Mouse (Mus musculus): Measurements from ENCODE around the gene Il5. TPM values are rescaled to one million over a fixed set of nuclear protein-coding genes. Genes with fewer than 3 reads are reported as not detected.

Il5 gene
- not detected in 2 replicates for total RNA-seq (2017)

- no peak for ATAC-seq (ENCODE audit: extremely low read depth, insufficient number of reproducible peaks, low FRiP score, poor library complexity, severe bottlenecking)
These were observed at the start of gene Il5 for GRCm38 (mm10) chr11:53720715-53721114. Gene Il5 (plus strand): TSS chr11:53720794.

- no peak for ATAC-seq (ENCODE audit: extremely low read depth, insufficient number of reproducible peaks, low FRiP score, poor library complexity, severe bottlenecking)
These were observed 49.2 kb upstream of the Il5 start for GRCm38 (mm10) chr11:53671414-53671813.

DNA sequence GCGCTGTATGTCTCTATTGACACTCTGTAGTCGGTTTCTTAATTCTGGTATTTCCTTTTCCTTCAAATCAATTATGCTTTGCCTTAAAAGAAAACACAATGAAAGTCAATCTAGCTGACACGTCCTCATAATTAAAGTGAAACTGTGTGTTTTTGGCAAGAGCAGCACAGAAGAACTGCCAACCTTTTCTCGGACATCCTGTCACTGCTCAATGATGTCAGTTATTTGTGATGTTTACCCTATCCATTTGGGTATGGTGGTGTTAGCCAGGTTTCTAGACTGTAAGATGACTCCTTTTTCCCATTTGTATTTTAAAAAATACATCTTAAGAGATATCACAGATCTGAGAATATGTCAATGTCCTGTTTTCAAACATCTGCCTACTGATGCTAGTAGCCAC, 40.5 kb upstream of the Il5 start:
- ATAC-seq (ENCODE audit: extremely low read depth, insufficient number of reproducible peaks, low FRiP score, poor library complexity, severe bottlenecking): no peak

DNA sequence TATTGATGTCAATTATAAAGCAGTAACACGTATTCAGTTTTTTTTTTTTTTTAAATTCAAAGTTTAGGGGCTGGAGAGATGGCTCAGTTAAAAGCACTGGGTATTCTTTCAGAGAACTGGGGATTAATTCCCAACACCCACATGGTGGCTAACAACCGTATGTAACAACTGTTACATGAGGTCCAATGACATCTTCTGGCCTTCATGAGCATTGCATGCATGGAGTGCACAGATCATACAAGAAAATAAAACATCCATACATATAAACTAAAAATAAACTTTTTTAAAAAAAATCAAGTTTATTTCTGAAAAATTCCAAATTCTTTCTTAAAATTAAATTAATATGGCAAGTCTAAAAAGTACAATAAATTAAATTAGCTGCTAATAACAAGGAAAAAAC, 38.9 kb upstream of the Il5 start:
- no peak for ATAC-seq (ENCODE audit: extremely low read depth, insufficient number of reproducible peaks, low FRiP score, poor library complexity, severe bottlenecking)

GRCm38 (mm10) chr11:53682170-53682569, 38.4 kb upstream of the Il5 start:
- ATAC-seq (ENCODE audit: extremely low read depth, insufficient number of reproducible peaks, low FRiP score, poor library complexity, severe bottlenecking): no peak

DNA sequence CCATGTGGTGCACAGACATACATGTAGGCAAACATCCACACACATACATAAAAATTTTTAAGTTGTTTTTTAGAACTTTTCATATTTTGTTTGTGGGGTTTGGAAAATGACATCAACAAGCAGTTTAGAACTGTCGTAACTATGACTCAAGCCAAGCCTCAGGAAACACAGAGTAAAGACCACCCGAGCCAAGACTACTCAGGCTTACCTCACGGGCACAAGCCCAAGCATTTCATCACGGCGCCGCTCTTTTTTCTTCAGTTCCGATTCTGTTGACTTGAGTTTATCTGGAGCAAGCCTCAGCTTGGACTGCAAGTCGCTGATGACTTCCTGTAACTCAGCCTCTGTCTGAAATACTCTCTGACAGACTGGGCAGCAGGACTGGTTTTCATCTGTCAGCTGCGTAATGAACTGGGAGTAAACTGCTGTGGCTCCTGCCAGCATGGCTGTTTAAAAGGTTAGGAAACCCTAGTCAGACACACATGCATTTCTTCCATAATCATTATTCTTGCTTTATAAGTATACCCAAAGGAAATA, 37.5 kb upstream of the Il5 start:
- no peak for ATAC-seq (ENCODE audit: extremely low read depth, insufficient number of reproducible peaks, low FRiP score, poor library complexity, severe bottlenecking)

DNA sequence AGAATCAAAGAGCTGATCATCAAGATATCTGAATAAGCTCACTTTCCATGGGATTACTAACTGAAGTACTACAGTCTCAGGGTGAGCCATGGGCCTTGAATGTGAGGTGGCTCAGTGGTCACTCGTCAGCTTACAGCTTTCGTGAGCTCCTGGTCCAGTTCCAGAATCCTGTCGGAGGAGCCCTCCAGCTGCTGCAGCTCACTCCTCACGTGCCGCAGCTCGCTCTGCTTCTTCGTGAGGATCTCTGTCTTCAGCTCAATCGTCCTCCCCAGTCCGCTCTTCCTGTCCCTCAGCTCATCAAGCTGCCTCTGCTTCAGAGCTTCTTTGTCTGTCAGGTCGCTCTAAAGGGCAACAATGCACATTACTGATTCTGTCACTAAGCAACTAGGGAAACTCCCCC, 28.6 kb upstream of the Il5 start:
- no peak for ATAC-seq (ENCODE audit: extremely low read depth, insufficient number of reproducible peaks, low FRiP score, poor library complexity, severe bottlenecking)

GRCm38 (mm10) chr11:53698521-53698920, 22.1 kb upstream of the Il5 start:
- no peak for ATAC-seq (ENCODE audit: extremely low read depth, insufficient number of reproducible peaks, low FRiP score, poor library complexity, severe bottlenecking)

DNA sequence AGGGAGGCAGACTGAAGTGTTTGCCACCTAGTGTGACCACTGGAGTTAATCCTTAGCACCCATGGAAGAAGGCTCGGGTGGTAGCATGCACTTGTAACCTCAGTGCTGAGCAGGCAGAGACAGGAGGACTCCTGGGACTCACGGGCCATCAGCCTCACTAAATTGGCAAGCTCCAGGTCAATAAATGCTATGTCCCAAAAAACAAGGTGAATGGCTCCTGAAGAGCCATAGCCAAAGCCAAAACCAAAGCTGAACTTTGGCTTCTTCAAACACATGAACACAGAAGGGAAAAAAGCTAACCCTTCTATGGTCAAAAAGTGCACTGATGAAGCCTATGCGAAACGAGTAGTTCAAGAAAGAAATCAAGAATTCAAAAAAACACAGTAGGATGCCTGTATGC, 21.2 kb upstream of the Il5 start:
- ATAC-seq (ENCODE audit: extremely low read depth, insufficient number of reproducible peaks, low FRiP score, poor library complexity, severe bottlenecking): no peak

DNA sequence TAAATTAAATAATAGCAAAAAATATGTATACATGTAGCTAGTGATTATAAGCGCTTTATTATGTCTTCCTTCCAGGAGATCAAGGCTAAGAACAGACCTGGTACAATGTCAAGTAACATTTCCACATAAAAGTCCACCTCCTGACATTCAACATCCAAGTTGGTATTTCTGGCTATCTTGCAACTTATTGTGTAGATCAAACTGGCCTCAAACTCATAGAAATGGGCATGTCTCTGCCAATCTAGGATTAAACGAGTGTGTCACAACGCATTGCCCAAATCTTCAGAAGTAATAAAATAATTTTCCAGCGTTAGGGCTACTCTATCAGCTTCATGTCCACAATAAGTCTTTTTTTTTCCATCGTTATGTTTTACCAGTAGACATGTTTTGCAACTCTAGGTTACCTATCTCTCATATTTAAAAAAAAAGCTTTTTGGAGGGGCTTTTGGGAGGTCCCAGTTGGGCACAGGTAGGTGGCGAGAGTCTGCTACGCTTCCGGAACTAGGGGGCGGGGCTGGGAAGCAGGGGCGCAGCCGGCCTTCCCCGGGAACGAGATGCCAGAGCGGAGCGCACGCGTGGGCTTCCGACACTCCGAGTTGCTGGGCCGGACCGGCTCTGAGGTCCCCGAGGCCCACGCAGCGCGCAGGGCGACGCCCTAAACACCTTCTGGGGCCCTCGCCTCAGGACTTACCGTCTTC, 14.2 kb upstream of the Il5 start:
- 0 out of 2 replicates have a peak, but pooled peaks have one; percentile 4 for ATAC-seq (ENCODE audit: extremely low read depth, insufficient number of reproducible peaks, low FRiP score, poor library complexity, severe bottlenecking)

- peak; percentile 97 for ATAC-seq (ENCODE audit: extremely low read depth, insufficient number of reproducible peaks, low FRiP score, poor library complexity, severe bottlenecking)
These were observed 13.5 kb upstream of the Il5 start, which contains the start of gene Rad50 for GRCm38 (mm10) chr11:53706934-53707717. Gene Rad50 (minus strand): TSS chr11:53707319.

DNA sequence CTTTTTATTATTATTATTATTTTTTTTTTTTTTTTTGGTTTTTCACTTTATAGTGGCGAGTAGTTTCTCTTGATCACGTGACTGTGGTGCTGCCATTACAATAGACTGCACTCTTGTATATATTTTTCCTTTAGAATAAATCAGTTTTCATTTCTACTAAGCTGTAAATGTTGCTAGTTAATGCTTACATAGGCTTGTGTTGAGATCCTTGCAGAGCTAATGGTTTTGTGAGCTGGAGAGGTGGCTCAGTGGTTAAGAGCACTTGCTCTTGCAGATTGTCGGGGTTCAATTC, 12.9 kb upstream of the Il5 start:
- ATAC-seq (ENCODE audit: extremely low read depth, insufficient number of reproducible peaks, low FRiP score, poor library complexity, severe bottlenecking): no peak

GRCm38 (mm10) chr11:53719701-53720100, 893 bp upstream of the Il5 start:
- ATAC-seq (ENCODE audit: extremely low read depth, insufficient number of reproducible peaks, low FRiP score, poor library complexity, severe bottlenecking): no peak

DNA sequence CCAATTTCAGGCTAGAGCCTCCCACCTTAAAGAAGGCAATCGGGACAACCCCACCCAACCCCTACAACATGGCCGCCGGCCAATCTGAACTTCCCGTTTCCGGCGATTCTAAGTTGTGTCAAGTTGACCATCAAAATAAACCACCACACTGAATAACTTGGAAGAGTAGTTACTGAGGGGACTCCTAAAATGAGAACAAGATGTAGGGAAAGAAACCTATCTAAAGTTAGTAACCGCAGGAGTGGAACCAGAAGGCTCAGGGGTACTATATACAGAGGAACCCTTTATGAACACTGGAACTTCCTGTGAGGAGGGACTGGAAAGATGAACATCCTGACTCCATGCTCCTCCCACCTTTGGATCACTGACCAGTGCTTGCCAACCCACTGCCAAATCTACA, 10.9 kb downstream of the Il5 start:
- no peak for ATAC-seq (ENCODE audit: extremely low read depth, insufficient number of reproducible peaks, low FRiP score, poor library complexity, severe bottlenecking)

- ATAC-seq (ENCODE audit: extremely low read depth, insufficient number of reproducible peaks, low FRiP score, poor library complexity, severe bottlenecking): no peak
These were observed 11.7 kb downstream of the Il5 start for GRCm38 (mm10) chr11:53732244-53732643.

DNA sequence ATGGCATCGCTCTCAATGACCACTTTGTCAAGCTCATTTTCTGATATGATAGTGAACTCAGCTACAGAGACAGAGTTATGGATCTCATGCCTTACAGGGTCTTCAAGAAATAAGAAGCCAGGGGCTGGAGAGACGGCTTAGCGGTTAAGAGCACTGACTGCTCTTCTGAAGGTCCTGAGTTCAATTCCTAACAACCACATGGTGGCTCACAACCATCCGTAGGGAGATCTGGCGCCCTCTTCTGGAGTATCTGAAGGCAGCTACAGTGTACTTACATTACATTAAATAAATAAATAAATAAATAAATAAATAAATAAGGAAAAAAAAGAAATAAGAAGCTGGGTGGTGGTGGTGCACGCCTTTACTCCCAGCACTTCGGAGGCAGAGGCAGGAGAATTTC, 13.2 kb downstream of the Il5 start:
- ATAC-seq (ENCODE audit: extremely low read depth, insufficient number of reproducible peaks, low FRiP score, poor library complexity, severe bottlenecking): no peak

DNA sequence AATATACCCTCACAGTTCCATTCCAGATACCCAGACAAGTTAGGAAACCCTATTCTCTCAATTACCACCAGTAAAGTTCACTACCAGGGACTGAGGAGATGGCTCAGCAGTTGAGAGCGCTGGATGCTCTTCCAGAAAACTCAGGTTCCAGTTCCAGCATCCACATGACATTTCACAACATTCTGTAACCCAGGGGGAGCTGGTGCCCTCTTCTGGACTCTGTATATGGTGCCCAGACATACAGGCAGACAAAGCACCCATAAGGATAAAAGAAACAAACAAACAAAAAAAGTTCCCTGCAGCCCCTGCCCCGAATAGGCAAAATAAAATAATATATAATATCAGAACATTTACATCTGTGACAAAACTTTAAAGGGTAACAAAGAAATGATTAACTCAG, 13.8 kb downstream of the Il5 start:
- ATAC-seq (ENCODE audit: extremely low read depth, insufficient number of reproducible peaks, low FRiP score, poor library complexity, severe bottlenecking): no peak

GRCm38 (mm10) chr11:53734970-53735681, 14.5 kb downstream of the Il5 start:
- no peak for ATAC-seq (ENCODE audit: extremely low read depth, insufficient number of reproducible peaks, low FRiP score, poor library complexity, severe bottlenecking)

DNA sequence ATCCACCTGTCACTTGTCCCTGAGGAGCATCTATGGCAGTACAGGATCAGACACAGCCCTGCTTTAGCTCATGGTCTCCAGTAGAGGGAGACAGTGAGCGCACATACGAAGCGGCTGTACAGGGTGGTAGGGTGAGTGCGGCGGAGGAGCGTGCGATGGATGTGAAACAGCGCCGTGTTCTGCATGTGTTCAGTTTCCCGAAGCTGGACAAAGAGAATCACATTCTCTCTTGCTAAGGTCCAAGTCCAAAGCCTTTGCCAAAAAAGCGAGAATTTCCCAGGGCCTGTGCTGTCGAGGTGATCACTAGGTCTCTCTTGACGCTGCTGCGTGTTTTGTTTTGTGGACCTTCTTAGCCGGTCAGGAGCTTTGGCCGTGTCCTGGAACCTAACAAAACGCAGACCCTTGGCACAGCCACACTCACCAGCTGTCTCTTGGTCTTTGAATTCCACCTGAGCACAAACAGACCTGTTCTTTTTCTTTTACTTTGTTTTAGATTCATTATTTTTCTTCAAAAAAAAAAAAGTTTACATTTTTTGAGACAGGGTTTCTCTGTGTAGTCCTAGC, 15.2 kb downstream of the Il5 start:
- peak; percentile 85 for ATAC-seq (ENCODE audit: extremely low read depth, insufficient number of reproducible peaks, low FRiP score, poor library complexity, severe bottlenecking)

Measured in neutrophil, adult 5-6 weeks (primary cell).